Comparison of ENCODE assay signal across 23 mouse cellular contexts in the genomic region with DNA sequence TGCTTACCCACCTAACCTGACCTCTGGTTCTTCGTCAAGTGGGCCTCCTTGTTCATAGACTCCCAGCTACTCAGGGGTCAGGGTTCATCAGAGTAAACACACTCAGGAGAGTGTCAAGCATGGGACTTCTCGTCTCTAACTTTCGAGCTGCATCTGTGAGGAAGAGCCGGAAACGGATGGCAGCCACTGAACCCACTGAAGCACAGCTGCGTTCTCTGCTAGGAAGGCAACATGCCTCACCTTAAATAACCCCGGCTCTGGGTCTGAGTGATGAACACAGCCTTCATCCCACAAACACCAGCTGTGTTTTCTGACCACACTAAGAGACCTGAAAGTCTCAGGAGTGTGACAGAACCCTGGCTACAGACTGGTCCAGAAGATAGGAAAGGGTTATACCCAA. TPM values are rescaled to one million over a fixed set of nuclear protein-coding genes. Genes with fewer than 3 reads are reported as not detected.
DNase-seq lines count a peak whose midpoint lies in the region; ATAC-seq and TF ChIP-seq lines count a peak whose summit lies in the region.
"Had no signal": no experiment of that assay in that cellular context is flagged by ENCODE, and none has a peak within 500 bp of the region (broad histone marks: within the 10 kb centered on the region; RNA-seq: fewer than 3 reads in every experiment).

No protein-coding gene starts in this region.

- H3K9me3 ChIP-seq in neural tube, embryonic 15.5 days (replicated peaks), result no peaks in the 10 kb centered on the region
- H3K9me3 ChIP-seq: lung, embryonic 15.5 days; midbrain, embryonic 10.5 days; stomach, embryonic 15.5 days had no signal

- H3K9ac ChIP-seq in neural tube, embryonic 15.5 days (replicated peaks), result no peak overlapping the region
- H3K9ac ChIP-seq: lung, embryonic 15.5 days; stomach, embryonic 15.5 days had no signal

- no peaks in the 10 kb centered on the region for H3K36me3 ChIP-seq in neural tube, embryonic 15.5 days
- H3K36me3 ChIP-seq: lung, embryonic 15.5 days; midbrain, embryonic 10.5 days; stomach, embryonic 15.5 days had no signal

- no peak overlapping the region for H3K27ac ChIP-seq in neural tube, embryonic 15.5 days (replicated peaks)
- H3K27ac ChIP-seq in left cerebral cortex, adult 2 months, result no peak overlapping the region
- H3K27ac ChIP-seq: lung, embryonic 15.5 days; midbrain, embryonic 10.5 days; stomach, embryonic 15.5 days had no signal

- no peaks in the 10 kb centered on the region for H3K27me3 ChIP-seq in neural tube, embryonic 15.5 days (replicated peaks)
- H3K27me3 ChIP-seq: lung, embryonic 15.5 days; stomach, embryonic 15.5 days had no signal

- H3K4me3 ChIP-seq in neural tube, embryonic 15.5 days (replicated peaks), result no peak overlapping the region
- H3K4me3 ChIP-seq in left cerebral cortex, adult 2 months, result no peak overlapping the region
- H3K4me3 ChIP-seq: lung, embryonic 15.5 days; midbrain, embryonic 10.5 days; stomach, embryonic 15.5 days had no signal

- ATAC-seq in neural tube, embryonic 15.5 days (ENCODE audit: low FRiP score), result no peak

- WGBS in neural tube, embryonic 15.5 days, result 87% methylated on average over 7 of the region's 7 CpGs

- no peak for TF ChIP-seq CTCF in left cerebral cortex, adult 2 months (IDR thresholded peaks at IDR 0.05)

- H3K4me1 ChIP-seq in neural tube, embryonic 15.5 days, result no peaks in the 10 kb centered on the region
- H3K4me1 ChIP-seq: lung, embryonic 15.5 days; midbrain, embryonic 10.5 days; stomach, embryonic 15.5 days had no signal

- DNase-seq in 416B (ENCODE audit: low read depth) (peak; percentile 49), MN1 (ENCODE audit: low spot score) (no peak)
- peak; percentile 63 for DNase-seq in CD4-positive, CD25-positive, alpha-beta regulatory T cell, adult 2 months (ENCODE audit: low read depth, low spot score)
- DNase-seq in induced T-regulatory cell, adult 2 months (ENCODE audit: low read depth), result peak; percentile 16
- DNase-seq in thymus, adult 18-20 months, result peak; percentile 73 to 85
- DNase-seq in left cerebral cortex, adult 2 months (ENCODE audit: extremely low spot score in 1 of 2, low spot score in 2 of 2), result no peak
- DNase-seq in ovary, postnatal 36 days (ENCODE audit: low spot score), result no peak
- DNase-seq: adrenal gland, adult 2 months; cerebellum, adult 11-12 months; kidney, postnatal 10 days; liver had no signal

- no peak overlapping the region for H3K4me2 ChIP-seq in neural tube, embryonic 15.5 days
- H3K4me2 ChIP-seq: lung, embryonic 15.5 days; stomach, embryonic 15.5 days had no signal

- intact Hi-C loops in left cerebral cortex, adult 2 months (cut with DNase I), result no loop called here

RNA-seq across cellular contexts. Expression of a gene that starts 10.0 kb away (rescaled TPM):
- 0.23 and 0.38 TPM in 2 replicates for polyA plus RNA-seq in neural tube, embryonic 15.5 days (2015; fragmentation: Nextera tagmentation; extraction: Ambion mirVana)
- not detected for total RNA-seq in left cerebral cortex, adult 2 months (2021)
- total RNA-seq: adrenal gland, adult 2 months had no signal
- polyA plus RNA-seq: adrenal gland, adult 2 months; cortical plate, adult 2 months; embryonic facial prominence, embryonic 14.5 days; forebrain, embryonic 11.5 days; heart, embryonic 14.5 days; hindbrain, embryonic 11.5 days; intestine, embryonic 14.5 days; midbrain, embryonic 10.5 days had no signal

RNA-seq across cellular contexts. Expression of a gene that starts 37.8 kb away (rescaled TPM):
- not detected in 2 replicates for polyA plus RNA-seq in neural tube, embryonic 15.5 days (2015; fragmentation: Nextera tagmentation; extraction: Ambion mirVana)
- total RNA-seq in left cerebral cortex, adult 2 months (2021), result 1 to 10 TPM; 5.7 to 6.3 TPM
- total RNA-seq: adrenal gland, adult 2 months; gastrocnemius, postnatal 4 days had no signal
- polyA plus RNA-seq: adrenal gland, adult 2 months; brain, embryonic 14.5 days; embryonic facial prominence, embryonic 14.5 days; forebrain, embryonic 11.5 days; hindbrain, embryonic 11.5 days; intestine, embryonic 14.5 days; lung, embryonic 15.5 days; midbrain, embryonic 10.5 days; stomach, embryonic 15.5 days had no signal

RNA-seq across cellular contexts. Expression of a gene that starts 44.8 kb away (rescaled TPM):
- 1.0 and 3.7 TPM in 2 replicates for polyA plus RNA-seq in neural tube, embryonic 15.5 days (2015; fragmentation: Nextera tagmentation; extraction: Ambion mirVana)
- 10 to 100 TPM in 1 of 2 experiments, 1 to 10 TPM in 1; 8.4 to 10.4 TPM for total RNA-seq in left cerebral cortex, adult 2 months (2021)

Comparison
In these comparisons a context has a peak if more than half of its experiments do, and no peak if none do; other contexts are left out.
1. DNase-seq: peak in 416B (single experiment), CD4-positive, CD25-positive, alpha-beta regulatory T cell, adult 2 months (single experiment), induced T-regulatory cell, adult 2 months (single experiment) and thymus, adult 18-20 months (2 of 2); none in MN1 (single experiment), left cerebral cortex, adult 2 months (0 of 2) and ovary, postnatal 36 days (single experiment).